ENCODE assay signal across 23 mouse cellular contexts in genomic region chr15:100912676-100913266, GRCm38 (mm10). TPM values are rescaled to one million over a fixed set of nuclear protein-coding genes. Genes with fewer than 3 reads are reported as not detected.
DNase-seq lines count a peak whose midpoint lies in the region; ATAC-seq and TF ChIP-seq lines count a peak whose summit lies in the region.
"Had no signal": no experiment of that assay in that cellular context is flagged by ENCODE, and none has a peak within 500 bp of the region (broad histone marks: within the 10 kb centered on the region; RNA-seq: fewer than 3 reads in every experiment).

No protein-coding gene starts in this region.

- no peak for TF ChIP-seq RAD21 in MEL (IDR thresholded peaks at IDR 0.05; ENCODE audit: low read depth, low read length)

- DNase-seq in cerebellum, adult 2 months = peak; percentile 57 to 70
- no peak for DNase-seq in cerebellum, adult 11 months
- DNase-seq in cerebellum, postnatal 25 days = peak; percentile 57 to 68
- peak; percentile 65 for DNase-seq in MEL (ENCODE audit: low read depth, low spot score)
- no peak for DNase-seq in forebrain, embryonic 10.5 days (ENCODE audit: extremely low spot score, low spot score)
- no peak for DNase-seq in midbrain, embryonic 11.5 days (ENCODE audit: low spot score, missing footprints)
- DNase-seq: adrenal gland, postnatal 14 days; embryo, embryonic 11 days; gastrocnemius, postnatal 14 days; kidney, adult 11 months; kidney, adult 9 months had no signal

- WGBS in cerebellum, adult 2 months = 30% methylated on average over 3 of the region's 3 CpGs
- 87% methylated on average over 3 of the region's 3 CpGs for WGBS in forebrain, embryonic 10.5 days
- 85% methylated on average over 3 of the region's 3 CpGs for WGBS in midbrain, embryonic 11.5 days

- TF ChIP-seq POLR2A in cerebellum, adult 2 months (IDR thresholded peaks at IDR 0.05; ENCODE audit: borderline replicate concordance, insufficient read depth, low read length) = no peak
- TF ChIP-seq POLR2A in MEL (IDR thresholded peaks at IDR 0.05; ENCODE audit: control insufficient read depth in 1 of 2, insufficient read depth in 1 of 2, low read depth in 1 of 2, low read length in 2 of 2, poor library complexity in 1 of 2) = no peak

- H3K4me3 ChIP-seq in cerebellum, adult 2 months (replicated peaks; ENCODE audit: insufficient read depth, low read depth, low read length) = no peak overlapping the region
- H3K4me3 ChIP-seq in MEL (ENCODE audit: control insufficient read depth in 1 of 2, insufficient read depth in 1 of 2, low read depth in 2 of 2, low read length in 2 of 2) = no peak overlapping the region
- no peak overlapping the region for H3K4me3 ChIP-seq in forebrain, embryonic 10.5 days
- H3K4me3 ChIP-seq in midbrain, embryonic 11.5 days (ENCODE audit: low read depth, low read length) = no peak overlapping the region
- H3K4me3 ChIP-seq: embryonic facial prominence, embryonic 15.5 days; erythroblast, embryonic 14.5 days; heart, embryonic 12.5 days; hindbrain, embryonic 10.5 days; hindbrain, embryonic 15.5 days had no signal

- no peak overlapping the region for H3K4me2 ChIP-seq in midbrain, embryonic 11.5 days
- H3K4me2 ChIP-seq: embryonic facial prominence, embryonic 15.5 days; heart, embryonic 12.5 days; hindbrain, embryonic 15.5 days had no signal

- H3K36me3 ChIP-seq in MEL (ENCODE audit: control insufficient read depth in 1 of 2, insufficient read depth in 2 of 2, low read length in 2 of 2) = no peaks in the 10 kb centered on the region
- H3K36me3 ChIP-seq in forebrain, embryonic 10.5 days (replicated peaks) = no peaks in the 10 kb centered on the region
- H3K36me3 ChIP-seq in midbrain, embryonic 11.5 days (ENCODE audit: control insufficient read depth, insufficient read depth, low read length) = no peaks in the 10 kb centered on the region
- H3K36me3 ChIP-seq: embryonic facial prominence, embryonic 15.5 days; G1E; heart, embryonic 12.5 days; hindbrain, embryonic 10.5 days; hindbrain, embryonic 15.5 days had no signal

- H3K79me2 ChIP-seq in MEL (ENCODE audit: control insufficient read depth, insufficient read depth, low read length, poor library complexity) = no peaks in the 10 kb centered on the region; the same call in 1 of the 2 replicates

- TF ChIP-seq EP300 in MEL (IDR thresholded peaks at IDR 0.05; ENCODE audit: low read depth in 1 of 2, low read length in 2 of 2) = 0 out of 4 replicates have a peak, but pooled peaks of 1 of the 2 experiments have one; percentile 29

- no peaks in the 10 kb centered on the region for H3K9me3 ChIP-seq in MEL (replicated peaks; ENCODE audit: insufficient read depth, low read length)
- peaks cover 5% of the 10 kb centered on the region; the same call in 1 of the 2 replicates for H3K9me3 ChIP-seq in forebrain, embryonic 10.5 days
- no peaks in the 10 kb centered on the region for H3K9me3 ChIP-seq in midbrain, embryonic 11.5 days (ENCODE audit: control insufficient read depth, low read length)
- H3K9me3 ChIP-seq: embryonic facial prominence, embryonic 15.5 days; heart, embryonic 12.5 days; hindbrain, embryonic 15.5 days had no signal

- H3K9ac ChIP-seq in MEL (ENCODE audit: control insufficient read depth, low read depth, low read length, poor library complexity, severe bottlenecking) = no peak overlapping the region
- H3K9ac ChIP-seq in midbrain, embryonic 11.5 days (ENCODE audit: low read length) = no peak overlapping the region
- H3K9ac ChIP-seq: embryonic facial prominence, embryonic 15.5 days; heart, embryonic 12.5 days; hindbrain, embryonic 15.5 days had no signal

- no peak for TF ChIP-seq CTCF in cerebellum, adult 2 months (IDR thresholded peaks at IDR 0.05; ENCODE audit: borderline replicate concordance, insufficient read depth, low read depth, low read length)
- no peak for TF ChIP-seq CTCF in MEL (IDR thresholded peaks at IDR 0.05 in 2 of 3, conservative IDR thresholded peaks at IDR 0.05 in 1 of 3; ENCODE audit: control insufficient read depth in 1 of 3, insufficient read depth in 1 of 3, low read depth in 2 of 3, low read length in 3 of 3, poor library complexity in 1 of 3, severe bottlenecking in 1 of 3)

- no peaks in the 10 kb centered on the region for H3K27me3 ChIP-seq in cerebellum, adult 2 months (ENCODE audit: control insufficient read depth, insufficient read depth, low read length)
- no peaks in the 10 kb centered on the region for H3K27me3 ChIP-seq in MEL (ENCODE audit: control insufficient read depth in 1 of 2, insufficient read depth in 2 of 2, low read length in 2 of 2)
- no peaks in the 10 kb centered on the region; the same call in 1 of the 2 replicates for H3K27me3 ChIP-seq in forebrain, embryonic 10.5 days (ENCODE audit: poor library complexity, severe bottlenecking)
- no peaks in the 10 kb centered on the region for H3K27me3 ChIP-seq in midbrain, embryonic 11.5 days (ENCODE audit: control insufficient read depth, insufficient read depth, low read length)
- H3K27me3 ChIP-seq: embryonic facial prominence, embryonic 15.5 days; hindbrain, embryonic 15.5 days; Patski had no signal

- peaks cover 65% of the 10 kb centered on the region for H3K4me1 ChIP-seq in cerebellum, adult 2 months (ENCODE audit: control insufficient read depth, insufficient read depth, low read length)
- no peaks in the 10 kb centered on the region for H3K4me1 ChIP-seq in MEL (ENCODE audit: control insufficient read depth in 1 of 2, insufficient read depth in 2 of 2, low read length in 2 of 2)
- peaks cover 48% of the 10 kb centered on the region for H3K4me1 ChIP-seq in forebrain, embryonic 10.5 days
- peaks cover 18% of the 10 kb centered on the region for H3K4me1 ChIP-seq in midbrain, embryonic 11.5 days (ENCODE audit: control insufficient read depth, insufficient read depth, low read length)

- ATAC-seq in cerebellum, adult (ENCODE audit: insufficient number of reproducible peaks, low FRiP score, low TSS enrichment) = no peak
- no peak for ATAC-seq in midbrain, embryonic 11.5 days (ENCODE audit: low FRiP score)
- ATAC-seq: activated CD4-positive, CD25-positive, alpha-beta regulatory T cell, adult 4 months; forebrain, embryonic 16.5 days; inflammation-experienced regulatory T-cells, adult 6 months; Patski had no signal

- peak overlapping the region; percentile 86 for H3K27ac ChIP-seq in cerebellum, adult 2 months (ENCODE audit: insufficient read depth, low read length)
- no peak overlapping the region for H3K27ac ChIP-seq in MEL (ENCODE audit: control insufficient read depth, low read depth, low read length)
- H3K27ac ChIP-seq in forebrain, embryonic 10.5 days = no peak overlapping the region
- no peak overlapping the region for H3K27ac ChIP-seq in midbrain, embryonic 11.5 days (ENCODE audit: low read depth, low read length)
- H3K27ac ChIP-seq: embryonic facial prominence, embryonic 15.5 days; hindbrain, embryonic 10.5 days; hindbrain, embryonic 15.5 days had no signal

TF ChIP-seq in MEL, 35 proteins besides CTCF, POLR2A, EP300 and RAD21:
- TF ChIP-seq TAL1 (IDR thresholded peaks at IDR 0.05; ENCODE audit: low read length) = 0 out of 2 replicates have a peak, but pooled peaks have one; percentile 20
- TF ChIP-seq MAFK (IDR thresholded peaks at IDR 0.05; ENCODE audit: borderline replicate concordance, low read depth, low read length) = no peak
- no peak for TF ChIP-seq RCOR1 (IDR thresholded peaks at IDR 0.05; ENCODE audit: low read depth, low read length)
- TF ChIP-seq GATA1 (IDR thresholded peaks at IDR 0.05; ENCODE audit: low read depth, low read length) = no peak
- no peak for TF ChIP-seq USF2 (IDR thresholded peaks at IDR 0.05; ENCODE audit: borderline replicate concordance in 1 of 2, insufficient read depth in 1 of 2, low read depth in 1 of 2, low read length in 2 of 2)
- peak; percentile 82; the same call in 1 of the 2 replicates for TF ChIP-seq JUND (IDR thresholded peaks at IDR 0.05; ENCODE audit: low read depth, low read length)
- TF ChIP-seq ZKSCAN1 (IDR thresholded peaks at IDR 0.05; ENCODE audit: low read depth, low read length) = no peak
- no peak for TF ChIP-seq TCF12 (IDR thresholded peaks at IDR 0.05; ENCODE audit: low read depth, low read length)
- TF ChIP-seq MYC (IDR thresholded peaks at IDR 0.05; ENCODE audit: low read depth, low read length) = peak; percentile 73; the same call in 1 of the 2 replicates
- TF ChIP-seq ZNF384 (IDR thresholded peaks at IDR 0.05; ENCODE audit: low read depth, low read length) = no peak
- TF ChIP-seq ETS1 (IDR thresholded peaks at IDR 0.05; ENCODE audit: low read depth, low read length) = 0 out of 2 replicates have a peak, but pooled peaks have one; percentile 20
- no peak for TF ChIP-seq ELF1 (IDR thresholded peaks at IDR 0.05; ENCODE audit: low read depth, low read length)
- no peak for TF ChIP-seq POLR2AphosphoS5 (IDR thresholded peaks at IDR 0.05; ENCODE audit: borderline replicate concordance, low read depth, low read length)
- no peak for TF ChIP-seq E2F4 (IDR thresholded peaks at IDR 0.05; ENCODE audit: borderline replicate concordance, low read depth, low read length)
- no peak for TF ChIP-seq CHD1 (IDR thresholded peaks at IDR 0.05; ENCODE audit: low read depth, low read length)
TF ChIP-seq in MEL: peak in this region for 4.

RNA-seq across cellular contexts. Expression of gene Scn8a, which starts 43.1 kb away (rescaled TPM):
- 103 and 107 TPM in 2 replicates for polyA plus RNA-seq in cerebellum, adult 2 months (2012; rRNA removed)
- 0.03 and 0.08 TPM in 2 replicates for total RNA-seq in MEL (2012; rRNA removed)
- under 1 TPM in 1 of 2 experiments, not detected in 1; 0.01 TPM for polyA plus RNA-seq in MEL (2012; ENCODE audit: insufficient read depth in 1 of 2, insufficient read length in 2 of 2, low read depth in 1 of 2, low replicate concordance in 2 of 2, missing spikeins in 1 of 2)
- 9.0 and 11.0 TPM in 2 replicates for polyA plus RNA-seq in forebrain, embryonic 10.5 days (2016; fragmentation: Nextera tagmentation; extraction: Ambion mirVana)
- 11.6 and 14.9 TPM in 2 replicates for polyA plus RNA-seq in midbrain, embryonic 11.5 days (2014; fragmentation: Nextera tagmentation; extraction: Ambion mirVana)
- total RNA-seq: common myeloid progenitor, adult 5-6 weeks had no signal
- polyA plus RNA-seq: erythroblast, embryonic 14.5 days; G1E had no signal

Comparison
In these comparisons a context has a peak if more than half of its experiments do, and no peak if none do; other contexts are left out.
1. DNase-seq: peak in cerebellum, adult 2 months (2 of 2), cerebellum, postnatal 25 days (2 of 2) and MEL (single experiment); none in cerebellum, adult 11 months (single experiment), forebrain, embryonic 10.5 days (single experiment) and midbrain, embryonic 11.5 days (single experiment).